Mouse (Mus musculus) brain, embryonic 14.5 days (tissue): Measurements from ENCODE around the gene Timp4.
"Not testable (repeated sequence)": the region's sequence is repeated elsewhere in the genome, so short reads cannot be mapped to it uniquely, and the experiment has no call there.

ENCODE experiments used
- CTCF ChIP-seq: fragments of 200-500 bp; IDR thresholded peaks from 2 replicates; pipeline ENCODE4 v1.5.1; 2012; ENCODE audit warnings: inconsistent platforms, mild to moderate bottlenecking, moderate library complexity, borderline replicate concordance; ENCODE audit not compliant: insufficient read depth, insufficient read length; ENCODE audit errors: extremely low read depth
- POLR2A ChIP-seq: fragments of 200-500 bp; IDR thresholded peaks from 2 replicates; pipeline ENCODE4 v1.6.1; 2012; ENCODE audit warnings: mild to moderate bottlenecking, inconsistent platforms, borderline replicate concordance; ENCODE audit not compliant: poor library complexity, insufficient read depth, insufficient read length, severe bottlenecking; ENCODE audit errors: extremely low read depth

GRCm38 (mm10) chr6:115240431-115240830 is 11.6 kb downstream of the Timp4 start:
- not testable (repeated sequence) for TF ChIP-seq CTCF, POLR2A
